Mouse (Mus musculus) embryonic facial prominence, embryonic 12.5 days (tissue): Measurements from ENCODE around the gene Chfr. TPM values are rescaled to one million over a fixed set of nuclear protein-coding genes. Genes with fewer than 3 reads are reported as not detected.

Experiments
- ATAC-seq: fragments of 200-750 bp; cut with Nextera tagmentation; 2 replicates; pipeline ENCODE4 v1.8.0; 2017; ENCODE audit not compliant: insufficient number of reproducible peaks, insufficient read depth, low FRiP score, low TSS enrichment
- H3K27ac ChIP-seq: fragments of 300-500 bp; sonication (generic); 2 replicates; pipeline ENCODE4 v1.5.1; 2016; ENCODE audit warnings: mild to moderate bottlenecking
- H3K27me3 ChIP-seq: fragments of 300-500 bp; sonication (generic); 2 replicates; pipeline ENCODE4 v1.6.1; 2016; ENCODE audit warnings: mild to moderate bottlenecking, moderate library complexity
- H3K36me3 ChIP-seq: fragments of 300-500 bp; sonication (generic); 2 replicates; pipeline ENCODE4 v1.6.1; 2016; ENCODE audit warnings: mild to moderate bottlenecking
- H3K4me1 ChIP-seq: fragments of 300-500 bp; sonication (generic); 2 replicates; pipeline ENCODE4 v1.6.1; 2016
- H3K4me2 ChIP-seq: fragments of 300-500 bp; sonication (generic); replicated peaks from 2 replicates; pipeline ENCODE4 v1.6.1; 2016; ENCODE audit warnings: mild to moderate bottlenecking, moderate library complexity
- H3K4me3 ChIP-seq: fragments of 300-500 bp; sonication (generic); 2 replicates; pipeline ENCODE4 v1.5.1; 2016; ENCODE audit warnings: mild to moderate bottlenecking
- H3K9ac ChIP-seq: fragments of 300-500 bp; sonication (generic); 2 replicates; pipeline ENCODE4 v1.6.1; 2016; ENCODE audit warnings: mild to moderate bottlenecking, moderate library complexity
- H3K9me3 ChIP-seq: fragments of 300-500 bp; sonication (generic); 2 replicates; pipeline ENCODE4 v1.6.1; 2016; ENCODE audit warnings: mild to moderate bottlenecking, moderate library complexity
- WGBS: fragments of 180-500 bp; shearing (Covaris S2); methylation state at CpG from one replicate; pipeline ENCODE4 v1.1.7; 2016; 5-methylcytosine and 5-hydroxymethylcytosine counted together
- polyA plus RNA-seq: library from polyadenylated mRNA; unstranded; fragments of >200 nt; fragmentation: Nextera tagmentation; extraction: Ambion mirVana; gene quantifications from 2 replicates; pipeline ENCODE4 v1.2.1, GENCODE M21; 2016

Chfr gene
- polyA plus RNA-seq, 1 experiment from 2014 or later, result 39.5 TPM

DNA sequence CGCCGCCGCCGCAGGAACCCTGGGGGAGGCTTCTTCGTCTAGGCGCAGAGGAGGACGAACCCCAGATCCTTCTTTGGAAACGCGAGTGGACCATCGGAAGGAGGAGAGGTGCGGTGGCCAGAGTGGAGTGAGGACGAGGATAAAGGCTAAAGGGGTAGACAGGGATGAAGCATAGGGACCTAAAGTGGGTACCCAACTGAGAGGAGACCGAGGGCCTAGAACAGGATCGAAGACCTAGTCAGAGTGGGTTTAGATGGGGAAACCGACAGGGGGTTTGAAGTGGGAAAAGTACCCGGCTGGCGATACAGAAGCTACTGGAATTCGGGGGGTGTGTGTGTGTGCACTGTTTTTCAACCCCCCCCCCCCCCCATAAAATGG is 434 bp downstream of the Chfr start:
- 5% methylated on average over 18 of the region's 18 CpGs for WGBS

DNA sequence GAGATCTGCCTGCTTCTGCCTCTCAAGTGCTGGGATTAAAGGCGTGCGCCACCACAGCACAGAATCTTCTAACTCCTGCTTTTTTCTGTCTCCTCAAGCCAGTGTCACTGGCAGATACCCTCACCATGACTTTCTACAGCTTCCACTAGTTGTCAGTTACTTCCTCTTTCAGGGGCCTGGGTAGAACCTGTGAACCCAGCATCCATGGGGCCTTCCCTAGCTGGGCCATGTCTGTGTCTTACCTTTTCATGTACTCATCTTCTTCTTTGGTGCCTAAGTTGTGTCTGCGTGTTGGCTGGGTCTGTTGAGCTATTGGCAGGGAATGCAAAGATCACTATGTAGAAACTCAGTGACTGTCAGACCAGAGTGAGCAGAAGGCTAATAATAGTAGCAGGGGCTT is 2.2 kb downstream of the Chfr start:
- Histone ChIP-seq H3K9ac (no peak overlapping the region), H3K4me2 (no peak overlapping the region)
- 97% methylated on average over 3 of the region's 3 CpGs for WGBS

More for the DNA sequence above, 434 bp downstream of the Chfr start:
- Histone ChIP-seq H3K9ac (peak overlapping the region; percentile 74), H3K4me3 (peak overlapping the region; percentile 79), H3K36me3 (peaks cover 8% of the 10 kb centered on the region), H3K9me3 (0 out of 2 replicates have a peak, but pooled peaks cover 3% of the 10 kb centered on the region), H3K27ac (peak overlapping the region; percentile 41; the same call in 1 of the 2 replicates), H3K4me1 (no peaks in the 10 kb centered on the region), H3K27me3 (no peaks in the 10 kb centered on the region), H3K4me2 (peak overlapping the region; percentile 81)
- ATAC-seq, result no peak

DNA sequence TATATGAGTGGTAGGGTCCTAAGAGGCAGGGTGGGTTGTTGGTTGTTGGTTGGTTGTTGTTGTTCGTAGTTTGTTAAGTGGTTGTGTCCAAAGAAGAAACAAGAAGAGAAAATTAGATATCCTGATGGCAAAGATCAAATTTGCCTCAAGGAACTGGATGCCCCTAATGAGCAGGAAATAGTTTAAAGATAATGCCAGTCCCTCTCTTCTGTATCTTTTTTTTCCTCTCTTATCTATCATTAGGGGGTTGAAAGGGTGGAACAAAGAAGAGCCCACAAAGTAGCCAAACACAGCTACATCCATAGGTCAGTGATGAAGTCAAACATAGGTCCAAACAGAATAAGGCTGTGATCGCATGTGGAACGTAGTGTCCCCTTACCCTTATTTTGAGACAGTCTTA is 3.7 kb downstream of the Chfr start:
- WGBS, result 95% methylated on average over 3 of the region's 3 CpGs
- H3K9me3 ChIP-seq, result no peaks in the 10 kb centered on the region
- no peaks in the 10 kb centered on the region for H3K4me1 ChIP-seq
- no peak overlapping the region for H3K27ac ChIP-seq
- H3K4me2 ChIP-seq, result no peak overlapping the region
- no peak overlapping the region for H3K4me3 ChIP-seq
- H3K36me3 ChIP-seq, result peaks cover 11% of the 10 kb centered on the region
- H3K27me3 ChIP-seq, result no peaks in the 10 kb centered on the region
- H3K9ac ChIP-seq, result no peak overlapping the region
- no peak for ATAC-seq

More for the DNA sequence above, 2.2 kb downstream of the Chfr start:
- Histone ChIP-seq H3K4me3 (no peak overlapping the region), H3K36me3 (peaks cover 11% of the 10 kb centered on the region), H3K9me3 (no peaks in the 10 kb centered on the region), H3K27me3 (no peaks in the 10 kb centered on the region), H3K4me1 (no peaks in the 10 kb centered on the region), H3K27ac (no peak overlapping the region)
- no peak for ATAC-seq

GRCm38 (mm10) chr5:110140424-110140823 is 4.8 kb downstream of the Chfr start:
- no peaks in the 10 kb centered on the region for H3K27me3 ChIP-seq
- no peak overlapping the region for H3K27ac ChIP-seq
- no peaks in the 10 kb centered on the region for H3K4me1 ChIP-seq
- no peak overlapping the region for H3K4me2 ChIP-seq
- H3K36me3 ChIP-seq, result peaks cover 15% of the 10 kb centered on the region
- H3K9me3 ChIP-seq, result no peaks in the 10 kb centered on the region
- H3K4me3 ChIP-seq, result no peak overlapping the region
- ATAC-seq, result no peak
- 91% methylated on average over 7 of the region's 7 CpGs for WGBS
- no peak overlapping the region for H3K9ac ChIP-seq

GRCm38 (mm10) chr5:110142309-110142708 is 6.7 kb downstream of the Chfr start:
- Histone ChIP-seq H3K9me3 (no peaks in the 10 kb centered on the region), H3K9ac (no peak overlapping the region), H3K36me3 (peaks cover 31% of the 10 kb centered on the region), H3K4me2 (no peak overlapping the region), H3K27ac (no peak overlapping the region), H3K4me1 (no peaks in the 10 kb centered on the region), H3K27me3 (no peaks in the 10 kb centered on the region), H3K4me3 (no peak overlapping the region)
- 91% methylated on average over 2 of the region's 2 CpGs for WGBS
- no peak for ATAC-seq

DNA sequence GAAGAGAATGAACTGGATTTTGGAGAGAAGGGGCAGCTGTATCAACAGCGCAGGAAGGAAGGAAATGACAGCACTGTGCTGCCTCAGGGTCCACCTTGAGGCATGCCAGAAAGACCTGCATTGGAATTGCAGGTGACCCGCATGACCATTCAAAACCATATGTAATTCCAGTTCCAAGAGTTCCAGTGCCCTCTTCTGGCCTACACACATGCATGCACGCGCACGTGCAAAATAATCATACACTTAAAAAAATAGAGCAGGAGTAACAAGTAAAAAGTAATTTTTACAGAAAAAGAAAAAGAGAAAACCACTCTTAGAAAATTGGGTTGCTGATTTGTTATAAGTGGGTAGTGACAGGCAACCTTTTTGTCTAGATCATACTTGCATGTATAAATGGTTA is 7.4 kb downstream of the Chfr start:
- WGBS, result 83% methylated on average over 5 of the region's 5 CpGs
- Histone ChIP-seq H3K9ac (no peak overlapping the region), H3K9me3 (no peaks in the 10 kb centered on the region), H3K36me3 (peaks cover 38% of the 10 kb centered on the region), H3K4me3 (no peak overlapping the region), H3K4me2 (no peak overlapping the region), H3K27ac (no peak overlapping the region), H3K27me3 (no peaks in the 10 kb centered on the region), H3K4me1 (no peaks in the 10 kb centered on the region)
- no peak for ATAC-seq

- Histone ChIP-seq H3K4me3 (no peak overlapping the region), H3K4me2 (no peak overlapping the region), H3K9me3 (no peaks in the 10 kb centered on the region), H3K27me3 (no peaks in the 10 kb centered on the region), H3K36me3 (peaks cover 50% of the 10 kb centered on the region), H3K9ac (no peak overlapping the region), H3K4me1 (no peaks in the 10 kb centered on the region), H3K27ac (no peak overlapping the region)
- WGBS, result 95% methylated on average over 4 of the region's 4 CpGs
- ATAC-seq, result no peak
Observed at GRCm38 (mm10) chr5:110169374-110169773, 33.7 kb downstream of the Chfr start.

- Histone ChIP-seq H3K9ac (peak within 1 kb of the TSS; percentile 84), H3K27me3 (no peaks in the 10 kb centered on the region), H3K4me1 (peaks cover 8% of the 10 kb centered on the region; the same call in 1 of the 2 replicates), H3K4me3 (peak within 1 kb of the TSS; percentile 95), H3K27ac (peak within 1 kb of the TSS; percentile 73), H3K4me2 (peak within 1 kb of the TSS; percentile 81), H3K36me3 (no peaks in the 10 kb centered on the region), H3K9me3 (no peaks in the 10 kb centered on the region)
- under 1% methylated on average over 41 of the region's 41 CpGs for WGBS
- ATAC-seq, result peak; percentile 94
Observed at GRCm38 (mm10) chr5:110176362-110177020, 40.8 kb downstream of the Chfr start, which contains the start of gene Golga3. Gene Golga3, plus strand, starts transcription at chr5:110176701.

- no peak for ATAC-seq
- peak overlapping the region; percentile 95 for H3K4me3 ChIP-seq
- no peaks in the 10 kb centered on the region for H3K9me3 ChIP-seq
- H3K27me3 ChIP-seq, result no peaks in the 10 kb centered on the region
- 3% methylated on average over 19 of the region's 19 CpGs for WGBS
- peaks cover 8% of the 10 kb centered on the region; the same call in 1 of the 2 replicates for H3K4me1 ChIP-seq
- peaks cover 5% of the 10 kb centered on the region for H3K36me3 ChIP-seq
- peak overlapping the region; percentile 73 for H3K27ac ChIP-seq
- peak overlapping the region; percentile 84 for H3K9ac ChIP-seq
- peak overlapping the region; percentile 81 for H3K4me2 ChIP-seq
Observed at GRCm38 (mm10) chr5:110177021-110177420, 41.4 kb downstream of the Chfr start.

DNA sequence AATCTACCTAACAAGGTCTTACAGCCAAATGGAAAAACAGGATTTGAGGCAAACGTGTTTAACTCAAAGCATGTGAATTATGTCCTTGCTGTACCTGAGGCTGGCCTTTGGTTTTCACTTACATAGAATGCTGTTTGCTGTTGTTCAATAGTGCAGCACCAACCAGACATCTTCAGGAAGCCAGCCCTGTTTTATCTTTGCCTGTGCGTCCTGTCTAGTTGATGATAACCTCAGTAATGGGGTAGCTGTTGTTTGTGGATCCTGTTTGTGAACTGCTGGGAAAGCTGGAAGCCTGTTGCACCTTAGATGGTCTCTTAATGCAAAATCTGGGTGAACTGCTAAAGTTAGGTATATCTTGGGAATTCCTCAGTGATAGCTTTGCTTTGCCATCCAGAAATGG is 43.0 kb downstream of the Chfr start:
- Histone ChIP-seq H3K36me3 (peaks cover 12% of the 10 kb centered on the region), H3K9ac (no peak overlapping the region), H3K27me3 (no peaks in the 10 kb centered on the region), H3K4me3 (no peak overlapping the region), H3K4me1 (peaks cover 8% of the 10 kb centered on the region; the same call in 1 of the 2 replicates), H3K9me3 (no peaks in the 10 kb centered on the region), H3K27ac (no peak overlapping the region), H3K4me2 (no peak overlapping the region)
- 89% methylated on average over 2 of the region's 2 CpGs for WGBS
- no peak for ATAC-seq

DNA sequence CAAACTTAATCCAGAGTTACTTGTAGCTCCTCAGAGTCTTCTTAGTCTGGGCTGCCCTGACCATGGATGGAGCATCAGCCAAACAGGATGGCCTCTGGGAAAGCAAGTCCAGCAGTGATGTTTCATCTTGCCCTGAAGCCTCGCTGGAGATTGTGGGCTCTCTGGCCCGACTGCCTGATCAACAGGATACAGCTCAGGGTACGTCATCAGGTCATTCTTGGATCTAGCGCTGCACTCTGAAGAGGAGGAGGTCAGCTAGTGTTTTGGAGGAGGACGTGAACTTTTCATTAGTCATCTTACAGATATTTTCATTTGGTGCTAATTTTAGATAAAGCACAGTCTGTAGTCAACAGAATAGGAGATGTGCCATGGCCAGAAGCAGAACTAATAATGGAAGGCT is 46.1 kb downstream of the Chfr start:
- WGBS, result 94% methylated on average over 5 of the region's 5 CpGs
- no peak overlapping the region for H3K4me3 ChIP-seq
- ATAC-seq, result no peak

GRCm38 (mm10) chr5:110203164-110203895 is 67.7 kb downstream of the Chfr start:
- no peak overlapping the region for H3K27ac ChIP-seq
- no peak overlapping the region for H3K9ac ChIP-seq
- no peak overlapping the region for H3K4me3 ChIP-seq
- no peak overlapping the region for H3K4me2 ChIP-seq
- H3K9me3 ChIP-seq, result no peaks in the 10 kb centered on the region
- no peaks in the 10 kb centered on the region for H3K27me3 ChIP-seq
- no peaks in the 10 kb centered on the region for H3K4me1 ChIP-seq
- WGBS, result 89% methylated on average over 10 of the region's 10 CpGs
- no peak for ATAC-seq
- H3K36me3 ChIP-seq, result peaks cover 78% of the 10 kb centered on the region

More for the DNA sequence above, 46.1 kb downstream of the Chfr start:
- Histone ChIP-seq H3K4me2 (no peak overlapping the region), H3K9me3 (no peaks in the 10 kb centered on the region), H3K4me1 (peaks cover 8% of the 10 kb centered on the region; the same call in 1 of the 2 replicates), H3K36me3 (peaks cover 35% of the 10 kb centered on the region), H3K27me3 (no peaks in the 10 kb centered on the region), H3K9ac (no peak overlapping the region), H3K27ac (no peak overlapping the region)
